Mouse (Mus musculus): Measurements from ENCODE around the gene Phlpp1. TPM values are rescaled to one million over a fixed set of nuclear protein-coding genes. Genes with fewer than 3 reads are reported as not detected.
A peak's percentile ranks its signal among the peaks of the same experiment; 100 is the strongest.

Gene Phlpp1
- polyA plus RNA-seq, 1 experiment from 2014 or later = 6.9 TPM

- H3K4me2 ChIP-seq = no peak overlapping the region
- H3K9me3 ChIP-seq = no peaks in the 10 kb centered on the region
- no peak overlapping the region for H3K9ac ChIP-seq
- H3K36me3 ChIP-seq = no peaks in the 10 kb centered on the region
- no peak overlapping the region for H3K4me3 ChIP-seq
- H3K27ac ChIP-seq (replicated peaks) = no peak overlapping the region
- peaks cover 7% of the 10 kb centered on the region; the same call in 1 of the 2 replicates for H3K4me1 ChIP-seq (replicated peaks)
- 42% methylated on average over 9 of the region's 9 CpGs for WGBS
- peak; percentile 61 for ATAC-seq (ENCODE audit: low read depth)
- peaks cover 3% of the 10 kb centered on the region; the same call in 1 of the 2 replicates for H3K27me3 ChIP-seq
These were observed 253.8 kb downstream of the Phlpp1 start for GRCm38 (mm10) chr1:106425128-106425936.

DNA sequence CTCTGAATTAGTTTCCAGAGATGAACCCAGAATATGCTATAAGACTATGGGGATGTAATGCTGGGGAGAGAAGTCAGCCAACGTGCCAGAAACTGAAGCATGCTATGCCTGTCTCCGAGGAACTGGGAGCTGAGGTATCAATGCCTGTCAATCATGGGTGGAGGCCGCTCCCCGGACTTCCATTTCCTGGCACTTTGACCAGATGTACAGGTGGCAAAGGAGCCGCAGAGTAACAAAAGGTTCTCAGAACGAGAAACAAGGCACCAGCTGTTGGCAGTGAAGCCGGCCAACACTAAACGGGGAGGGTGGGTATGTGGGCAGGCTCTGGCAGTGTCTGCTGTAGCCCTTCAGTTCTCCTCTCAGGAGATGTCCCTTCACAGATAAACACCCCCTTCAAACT lies 256.6 kb downstream of the Phlpp1 start:
- peaks cover 3% of the 10 kb centered on the region; the same call in 1 of the 2 replicates for H3K27me3 ChIP-seq
- no peak overlapping the region for H3K27ac ChIP-seq (replicated peaks)
- H3K9me3 ChIP-seq = no peaks in the 10 kb centered on the region
- H3K4me1 ChIP-seq (replicated peaks) = peaks cover 7% of the 10 kb centered on the region; the same call in 1 of the 2 replicates
- ATAC-seq (ENCODE audit: low read depth) = peak; percentile 61
- no peak overlapping the region for H3K4me3 ChIP-seq
- no peaks in the 10 kb centered on the region for H3K36me3 ChIP-seq
- 32% methylated on average over 8 of the region's 8 CpGs for WGBS
- H3K4me2 ChIP-seq = no peak overlapping the region
- H3K9ac ChIP-seq = no peak overlapping the region

GRCm38 (mm10) chr1:106428580-106428979 lies 257.0 kb downstream of the Phlpp1 start:
- Histone ChIP-seq H3K27me3 (peaks cover 3% of the 10 kb centered on the region; the same call in 1 of the 2 replicates), H3K4me1 (replicated peaks) (peaks cover 7% of the 10 kb centered on the region; the same call in 1 of the 2 replicates), H3K4me3 (no peak overlapping the region), H3K9me3 (no peaks in the 10 kb centered on the region), H3K36me3 (no peaks in the 10 kb centered on the region), H3K27ac (replicated peaks) (no peak overlapping the region), H3K9ac (no peak overlapping the region), H3K4me2 (no peak overlapping the region)
- 52% methylated on average over 4 of the region's 4 CpGs for WGBS
- peak; percentile 36; the same call in 1 of the 2 replicates for ATAC-seq (ENCODE audit: low read depth)

- 54% methylated on average over 2 of the region's 2 CpGs for WGBS
- no peaks in the 10 kb centered on the region; the same call in 1 of the 2 replicates for H3K27me3 ChIP-seq
These were observed 262.0 kb downstream of the Phlpp1 start for GRCm38 (mm10) chr1:106433580-106433979.

More at GRCm38 (mm10) chr1:106433580-106433979, 262.0 kb downstream of the Phlpp1 start:
- no peak overlapping the region for H3K4me3 ChIP-seq
- H3K27ac ChIP-seq (replicated peaks) = no peak overlapping the region
- ATAC-seq (ENCODE audit: low read depth) = no peak
- H3K9me3 ChIP-seq = no peaks in the 10 kb centered on the region
- no peaks in the 10 kb centered on the region for H3K36me3 ChIP-seq
- peaks cover 1% of the 10 kb centered on the region; the same call in 1 of the 2 replicates for H3K4me1 ChIP-seq (replicated peaks)
- no peak overlapping the region for H3K4me2 ChIP-seq
- no peak overlapping the region for H3K9ac ChIP-seq

Other genes with a start within 250 kb of the Phlpp1 start
- 1.4 and 1.7 TPM in 2 replicates for gene Zcchc2, start 181.3 kb upstream of the Phlpp1 start, polyA plus RNA-seq (2015; fragmentation: Nextera tagmentation; extraction: Ambion mirVana)

Measured in neural tube, embryonic 13.5 days (tissue).